Mouse (Mus musculus): ENCODE measurements around the gene Rnf212. TPM values are rescaled to one million over a fixed set of nuclear protein-coding genes. Genes with fewer than 3 reads are reported as not detected.

Gene Rnf212
- not detected for total RNA-seq (2023)

DNA sequence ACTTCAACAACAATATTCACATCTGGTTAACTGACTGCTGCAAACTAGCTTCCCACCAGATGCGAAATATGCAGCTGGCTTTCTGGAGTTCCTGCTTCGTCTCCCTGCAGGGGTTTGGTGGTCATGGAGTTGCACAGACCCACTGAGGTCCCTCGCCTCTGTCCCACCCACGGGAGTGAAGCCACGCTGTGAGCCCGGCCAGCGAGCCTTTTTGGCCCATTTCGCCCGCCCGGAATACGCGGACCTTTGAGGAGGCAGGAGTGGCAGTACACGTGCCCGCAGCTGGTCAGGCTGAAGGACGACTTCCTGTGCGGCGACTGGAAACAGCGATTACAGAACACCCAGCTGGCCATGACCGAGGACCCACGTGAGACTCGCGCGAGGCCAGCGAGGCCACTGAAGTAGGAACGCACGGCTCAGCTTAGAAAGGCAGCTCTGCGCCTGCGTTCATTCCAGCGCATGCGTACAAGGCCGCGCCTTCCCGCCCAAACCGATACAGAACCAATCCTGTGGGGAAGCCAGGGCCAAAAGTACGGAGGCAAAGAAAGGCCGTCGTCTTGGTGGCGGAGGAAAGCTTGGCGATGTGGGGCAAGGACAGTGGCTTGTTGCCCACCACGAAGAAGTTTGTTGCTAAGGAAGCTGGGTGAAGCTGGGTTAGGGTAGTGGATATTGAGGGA is at the start of gene Rnf212:
TSS of gene Rnf212 (minus strand) at position 353 of the 677 bp plus-strand sequence.

GRCm38 (mm10) chr5:108808750-108809149 is 34.0 kb upstream of the Rnf212 start, which contains the start of gene Vmn2r8:
Vmn2r8 (minus strand) TSS chr5:108808850.

GRCm38 (mm10) chr5:108795263-108795662 is 20.5 kb upstream of the Rnf212 start, which contains the start of gene Tmed11:
Tmed11 (minus strand) TSS chr5:108795363.

DNA sequence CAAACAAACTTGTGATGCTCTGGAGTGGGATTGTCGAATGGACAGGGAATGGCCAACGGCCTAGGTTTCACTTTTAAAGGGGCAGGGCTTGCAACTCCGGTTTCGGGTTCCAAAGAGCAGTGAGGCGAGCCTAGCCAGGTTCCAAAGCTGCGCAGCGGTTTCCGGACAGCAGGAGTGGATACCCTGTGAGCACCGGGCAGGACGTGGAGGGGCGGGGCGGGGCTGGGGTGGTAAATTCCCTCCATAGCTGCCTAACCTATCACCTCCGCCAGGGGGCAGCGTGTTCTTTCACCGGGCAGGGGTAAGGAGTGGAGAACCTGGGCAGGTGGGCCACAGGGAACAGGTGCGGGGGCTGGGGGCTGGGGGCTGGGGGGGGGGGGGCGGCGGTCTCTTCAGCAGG is 82.5 kb downstream of the Rnf212 start, which contains the start of gene Fgfrl1:
TSS of gene Fgfrl1 (plus strand) at position 112 of the 400 bp plus-strand sequence.

Other genes with a start within 250 kb of the Rnf212 start
- gene Cplx1, start 225.0 kb downstream of the Rnf212 start, total RNA-seq (2023) = 0.53 TPM
- gene Gak, start 145.2 kb downstream of the Rnf212 start, total RNA-seq (2023) = 168 TPM
- gene Tmem175, start 145.2 kb downstream of the Rnf212 start, total RNA-seq (2023) = 22.2 TPM
- 35.9 TPM for gene Idua, start 114.7 kb downstream of the Rnf212 start, total RNA-seq (2023)
- 24.0 TPM for gene Dgkq, start 105.3 kb downstream of the Rnf212 start, total RNA-seq (2023)
- not detected for gene Slc26a1, start 99.4 kb downstream of the Rnf212 start, total RNA-seq (2023)
- gene Fgfrl1, start 82.6 kb downstream of the Rnf212 start, total RNA-seq (2023) = 8.5 TPM
- gene Tmed11, start 20.4 kb upstream of the Rnf212 start, total RNA-seq (2023) = not detected
- not detected for gene Vmn2r8, start 33.9 kb upstream of the Rnf212 start, total RNA-seq (2023)
- not detected for gene Vmn2r9, start 77.6 kb upstream of the Rnf212 start, total RNA-seq (2023)
- not detected for gene Vmn2r10, start 231.5 kb upstream of the Rnf212 start, total RNA-seq (2023)